Mouse (Mus musculus) ES-E14 (cell line): Measurements from ENCODE around the gene Aatf.

ENCODE experiments used
- CHD2 ChIP-seq: IDR thresholded peaks from 2 replicates; pipeline ENCODE4 v1.6.1; 2014; ENCODE audit warnings: mild to moderate bottlenecking, low read depth, low read length, inconsistent platforms
- HCFC1 ChIP-seq: IDR thresholded peaks from 2 replicates; pipeline ENCODE4 v1.6.1; 2012; ENCODE audit warnings: low read length, inconsistent platforms, borderline replicate concordance; ENCODE audit not compliant: insufficient read depth
- MAFK ChIP-seq: IDR thresholded peaks from 2 replicates; pipeline ENCODE4 v1.6.1; 2014; ENCODE audit warnings: mild to moderate bottlenecking, low read depth, low read length, inconsistent platforms; ENCODE audit not compliant: insufficient read depth
- ZC3H11A ChIP-seq: IDR thresholded peaks from 2 replicates; pipeline ENCODE4 v1.6.1; 2012; ENCODE audit warnings: low read depth, mild to moderate bottlenecking, inconsistent platforms, low read length, borderline replicate concordance
- ZNF384 ChIP-seq: IDR thresholded peaks from 2 replicates; pipeline ENCODE4 v1.6.1; 2012; ENCODE audit warnings: low read depth, low read length, inconsistent platforms

GRCm38 (mm10) chr11:84548293-84548692, 35.0 kb upstream of the Aatf start:
- no peak for TF ChIP-seq HCFC1
- TF ChIP-seq ZNF384, result no peak
- no peak for TF ChIP-seq ZC3H11A
- TF ChIP-seq CHD2, result no peak
- TF ChIP-seq MAFK, result no peak
